Mouse (Mus musculus) MEL (cell line): ENCODE results near the gene Creb5. TPM values are rescaled to one million over a fixed set of nuclear protein-coding genes. Genes with fewer than 3 reads are reported as not detected.

Experiments used
- DNase-seq: peaks from one replicate; pipeline ENCODE4 v3.0.0; 2011; ENCODE audit warnings: low read depth, low spot score
- H3K27ac ChIP-seq: 2 replicates; pipeline ENCODE4 v1.5.1; 2012; ENCODE audit warnings: low read depth, mild to moderate bottlenecking, control low read depth, low read length, moderate library complexity; ENCODE audit not compliant: control insufficient read depth
- H3K27me3 ChIP-seq, 2 experiments: fragments of 150-350 bp in 1 of 2; sonication (generic) in 1 of 2; 2 replicates each; pipeline ENCODE4 v1.6.1; 2012; ENCODE audit warnings: low read length in 2 of 2, mild to moderate bottlenecking in 2 of 2, improper control_type of control experiment in 1 of 2, moderate library complexity in 1 of 2; ENCODE audit not compliant: insufficient read depth in 2 of 2, control insufficient read depth in 1 of 2
- H3K36me3 ChIP-seq, 2 experiments: 2 replicates each; pipeline ENCODE4 v1.6.1; 2012 to 2014; ENCODE audit warnings: low read length in 2 of 2, improper control_type of control experiment in 1 of 2, inconsistent platforms in 1 of 2, mild to moderate bottlenecking in 1 of 2; ENCODE audit not compliant: insufficient read depth in 2 of 2, control insufficient read depth in 1 of 2
- H3K4me1 ChIP-seq, 2 experiments: fragments of 150-350 bp in 1 of 2; sonication (generic) in 1 of 2; 2 replicates each; pipeline ENCODE4 v1.6.1; 2012; ENCODE audit warnings: low read length in 2 of 2, improper control_type of control experiment in 1 of 2, mild to moderate bottlenecking in 1 of 2; ENCODE audit not compliant: insufficient read depth in 2 of 2, control insufficient read depth in 1 of 2
- H3K4me3 ChIP-seq, 2 experiments: fragments of 150-350 bp in 1 of 2; sonication (generic) in 1 of 2; 2 replicates each; pipeline ENCODE4 v1.5.1; 2012; ENCODE audit warnings: low read depth in 2 of 2, low read length in 2 of 2, mild to moderate bottlenecking in 2 of 2, moderate library complexity in 2 of 2, control low read depth in 1 of 2, improper control_type of control experiment in 1 of 2; ENCODE audit not compliant: control insufficient read depth in 1 of 2, insufficient read depth in 1 of 2
- H3K79me2 ChIP-seq: 2 replicates; pipeline ENCODE4 v1.6.1; 2012; ENCODE audit warnings: mild to moderate bottlenecking, low read length, moderate library complexity; ENCODE audit not compliant: control insufficient read depth, poor library complexity, insufficient read depth
- H3K9ac ChIP-seq: 2 replicates; pipeline ENCODE4 v1.6.1; 2012; ENCODE audit warnings: low read depth, mild to moderate bottlenecking, control low read depth, low read length, moderate library complexity; ENCODE audit not compliant: control insufficient read depth, poor library complexity, severe bottlenecking
- H3K9me3 ChIP-seq: fragments of 150-350 bp; sonication (generic); replicated peaks from 2 replicates; pipeline ENCODE4 v1.6.1; 2012; ENCODE audit warnings: mild to moderate bottlenecking, low read length, improper control_type of control experiment, moderate library complexity; ENCODE audit not compliant: insufficient read depth
- CHD1 ChIP-seq: IDR thresholded peaks from 2 replicates; pipeline ENCODE4 v1.6.1; 2012; ENCODE audit warnings: low read depth, mild to moderate bottlenecking, inconsistent platforms, low read length, improper control_type of control experiment
- E2F4 ChIP-seq: IDR thresholded peaks from 2 replicates; pipeline ENCODE4 v1.6.1; 2011; ENCODE audit warnings: low read depth, low read length, improper control_type of control experiment, borderline replicate concordance
- ELF1 ChIP-seq: IDR thresholded peaks from 2 replicates; pipeline ENCODE4 v1.6.1; 2014; ENCODE audit warnings: low read depth, mild to moderate bottlenecking, inconsistent platforms, low read length, improper control_type of control experiment, moderate library complexity
- EP300 ChIP-seq, 2 experiments: IDR thresholded peaks; 2 replicates each; pipeline ENCODE4 v1.6.1; 2011; ENCODE audit warnings: improper control_type of control experiment in 2 of 2, low read length in 2 of 2, low read depth in 1 of 2, mild to moderate bottlenecking in 1 of 2
- GATA1 ChIP-seq: IDR thresholded peaks from 2 replicates; pipeline ENCODE4 v1.6.1; 2011; ENCODE audit warnings: low read depth, low read length, improper control_type of control experiment
- JUND ChIP-seq: IDR thresholded peaks from 2 replicates; pipeline ENCODE4 v1.6.1; 2011; ENCODE audit warnings: low read depth, mild to moderate bottlenecking, improper control_type of control experiment, low read length
- MAFK ChIP-seq: IDR thresholded peaks from 2 replicates; pipeline ENCODE4 v1.6.1; 2011; ENCODE audit warnings: low read depth, mild to moderate bottlenecking, low read length, improper control_type of control experiment, borderline replicate concordance
- MAZ ChIP-seq: IDR thresholded peaks from 2 replicates; pipeline ENCODE4 v1.6.1; 2012; ENCODE audit warnings: low read depth, mild to moderate bottlenecking, inconsistent platforms, low read length, improper control_type of control experiment
- MXI1 ChIP-seq: IDR thresholded peaks from 2 replicates; pipeline ENCODE4 v1.6.1; 2011; ENCODE audit warnings: mild to moderate bottlenecking, low read depth, low read length, improper control_type of control experiment
- MYC ChIP-seq: IDR thresholded peaks from 2 replicates; pipeline ENCODE4 v1.6.1; 2011; ENCODE audit warnings: low read depth, mild to moderate bottlenecking, low read length, improper control_type of control experiment, moderate library complexity
- NELFE ChIP-seq: IDR thresholded peaks from 2 replicates; pipeline ENCODE4 v1.6.1; 2011; ENCODE audit warnings: low read depth, low read length, improper control_type of control experiment
- NRF1 ChIP-seq: IDR thresholded peaks from 2 replicates; pipeline ENCODE4 v1.6.1; 2014; ENCODE audit warnings: low read depth, mild to moderate bottlenecking, inconsistent platforms, low read length, improper control_type of control experiment, moderate library complexity; ENCODE audit not compliant: poor library complexity, insufficient read depth, severe bottlenecking
- POLR2A ChIP-seq, 2 experiments: IDR thresholded peaks; 2 replicates each; pipeline ENCODE4 v1.6.1; 2011 to 2012; ENCODE audit warnings: low read length in 2 of 2, mild to moderate bottlenecking in 2 of 2, control low read depth in 1 of 2, improper control_type of control experiment in 1 of 2, low read depth in 1 of 2, moderate library complexity in 1 of 2; ENCODE audit not compliant: control insufficient read depth in 1 of 2, insufficient read depth in 1 of 2, poor library complexity in 1 of 2
- POLR2AphosphoS2 ChIP-seq: IDR thresholded peaks from 2 replicates; pipeline ENCODE4 v1.6.1; 2011; ENCODE audit warnings: low read length, improper control_type of control experiment
- RCOR1 ChIP-seq: IDR thresholded peaks from 2 replicates; pipeline ENCODE4 v1.6.1; 2012; ENCODE audit warnings: low read depth, mild to moderate bottlenecking, inconsistent platforms, low read length, improper control_type of control experiment
- SIN3A ChIP-seq: IDR thresholded peaks from 2 replicates; pipeline ENCODE4 v1.6.1; 2012; ENCODE audit warnings: low read length, improper control_type of control experiment, inconsistent platforms
- TAL1 ChIP-seq: IDR thresholded peaks from 2 replicates; pipeline ENCODE4 v1.6.1; 2012; ENCODE audit warnings: mild to moderate bottlenecking, inconsistent platforms, low read length, moderate library complexity, mixed read lengths
- TBP ChIP-seq: IDR thresholded peaks from 2 replicates; pipeline ENCODE4 v1.8.0; 2011; ENCODE audit warnings: low read depth, low read length, improper control_type of control experiment
- TCF12 ChIP-seq: IDR thresholded peaks from 2 replicates; pipeline ENCODE4 v1.6.1; 2014; ENCODE audit warnings: low read depth, mild to moderate bottlenecking, inconsistent platforms, low read length, improper control_type of control experiment, moderate library complexity
- ZC3H11A ChIP-seq: IDR thresholded peaks from 2 replicates; pipeline ENCODE4 v1.6.1; 2012; ENCODE audit warnings: low read depth, mild to moderate bottlenecking, inconsistent platforms, low read length, improper control_type of control experiment
- polyA plus RNA-seq, 2 experiments: library from polyadenylated mRNA; stranded (reverse) in 1 of 2; unstranded in 1 of 2; fragments of >175 nt in 1 of 2; fragments of >200 nt in 1 of 2; gene quantifications; 2 replicates each; pipeline versions ENCODE4 v1.2.1 to v1.2.4; 2012; ENCODE audit warnings: low replicate concordance in 2 of 2, low read depth in 1 of 2; ENCODE audit not compliant: insufficient read length in 2 of 2, insufficient read depth in 1 of 2, missing spikeins in 1 of 2
- total RNA-seq: library from RNA; depleted of rRNA; stranded (reverse); fragments of 300-350 nt; gene quantifications from 2 replicates; pipeline ENCODE4 v1.2.3, GENCODE M21; 2012

Gene Creb5
- total and polyA plus RNA-seq, 3 experiments = not detected

DNA sequence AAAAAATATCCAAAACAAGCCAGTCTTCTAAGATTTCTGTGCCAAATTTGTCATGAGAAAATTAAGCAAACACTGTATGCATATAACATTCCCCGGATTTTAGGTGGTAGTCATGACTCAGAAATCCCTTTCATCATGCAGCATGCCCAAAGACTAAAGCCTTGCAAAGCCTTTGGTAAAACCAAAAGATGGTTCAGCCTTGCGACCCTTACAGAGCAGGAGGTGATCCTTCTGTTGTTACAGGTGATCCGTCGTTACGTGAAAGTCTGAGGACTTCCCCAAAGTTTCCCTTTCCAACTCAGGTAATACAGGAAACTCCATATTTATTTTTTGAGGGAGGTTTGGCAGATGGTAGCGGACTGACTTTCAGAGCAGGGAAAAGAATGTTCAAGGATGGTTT lies 122.1 kb downstream of the Creb5 start:
- Histone ChIP-seq H3K27me3 (no peaks in the 10 kb centered on the region), H3K79me2 (no peaks in the 10 kb centered on the region), H3K36me3 (no peaks in the 10 kb centered on the region), H3K4me3 (no peak overlapping the region), H3K4me1 (no peaks in the 10 kb centered on the region), H3K27ac (no peak overlapping the region), H3K9me3 (no peaks in the 10 kb centered on the region), H3K9ac (no peak overlapping the region)
- DNase-seq = no peak
- no peak for TF ChIP-seq TBP
- no peak for TF ChIP-seq JUND
- TF ChIP-seq ELF1 = no peak
- no peak for TF ChIP-seq EP300 (IDR thresholded peaks at IDR 0.05; ENCODE audit: low read depth in 1 of 2, low read length in 2 of 2)
- TF ChIP-seq CHD1 = no peak
- no peak for TF ChIP-seq NRF1
- no peak for TF ChIP-seq POLR2AphosphoS2
- TF ChIP-seq SIN3A = no peak
- no peak for TF ChIP-seq POLR2A (IDR thresholded peaks at IDR 0.05; ENCODE audit: control insufficient read depth in 1 of 2, insufficient read depth in 1 of 2, low read depth in 1 of 2, low read length in 2 of 2, poor library complexity in 1 of 2)
- no peak for TF ChIP-seq MYC
- no peak for TF ChIP-seq GATA1
- no peak for TF ChIP-seq MXI1
- no peak for TF ChIP-seq ZC3H11A
- no peak for TF ChIP-seq E2F4
- TF ChIP-seq MAZ = no peak

DNA sequence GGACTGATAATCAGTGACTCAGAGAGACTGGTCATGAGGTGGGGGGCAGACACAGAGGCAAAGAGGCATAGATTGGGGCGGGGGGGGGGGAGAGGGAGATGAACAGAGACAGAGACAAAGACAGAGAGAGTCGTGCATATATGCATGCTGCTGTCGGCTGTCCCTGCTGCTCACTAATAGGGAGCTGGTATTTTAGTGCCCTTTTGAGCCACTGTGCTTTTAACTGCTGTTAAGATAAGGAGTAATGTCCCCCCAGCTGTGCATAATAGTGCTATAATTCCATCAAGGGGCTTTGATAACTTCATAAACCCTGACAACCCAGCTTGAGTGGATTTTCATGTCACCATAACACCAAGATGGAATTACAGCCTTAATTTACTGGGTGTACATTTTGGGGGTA lies 134.3 kb downstream of the Creb5 start:
- Histone ChIP-seq H3K4me3 (no peak overlapping the region), H3K79me2 (no peaks in the 10 kb centered on the region), H3K9me3 (no peaks in the 10 kb centered on the region), H3K4me1 (no peaks in the 10 kb centered on the region), H3K9ac (no peak overlapping the region), H3K27ac (no peak overlapping the region), H3K27me3 (no peaks in the 10 kb centered on the region), H3K36me3 (no peaks in the 10 kb centered on the region)
- no peak for DNase-seq
- TF ChIP-seq POLR2A (IDR thresholded peaks at IDR 0.05; ENCODE audit: control insufficient read depth in 1 of 2, insufficient read depth in 1 of 2, low read depth in 1 of 2, low read length in 2 of 2, poor library complexity in 1 of 2) (no peak), RCOR1 (no peak), MAFK (no peak), TAL1 (no peak), GATA1 (no peak), NELFE (no peak), MAZ (no peak), TCF12 (no peak), MYC (no peak), MXI1 (no peak)
